Mouse (Mus musculus): ENCODE measurements around the gene 1810055G02Rik.

Gene 1810055G02Rik

GRCm38 (mm10) chr19:3742716-3743115 is 34.6 kb downstream of the 1810055G02Rik start:
- DNase-seq (ENCODE audit: low read depth, low spot score), result no peak

GRCm38 (mm10) chr19:3743362-3743761 is 35.3 kb downstream of the 1810055G02Rik start:
- DNase-seq (ENCODE audit: low read depth, low spot score), result no peak

DNA sequence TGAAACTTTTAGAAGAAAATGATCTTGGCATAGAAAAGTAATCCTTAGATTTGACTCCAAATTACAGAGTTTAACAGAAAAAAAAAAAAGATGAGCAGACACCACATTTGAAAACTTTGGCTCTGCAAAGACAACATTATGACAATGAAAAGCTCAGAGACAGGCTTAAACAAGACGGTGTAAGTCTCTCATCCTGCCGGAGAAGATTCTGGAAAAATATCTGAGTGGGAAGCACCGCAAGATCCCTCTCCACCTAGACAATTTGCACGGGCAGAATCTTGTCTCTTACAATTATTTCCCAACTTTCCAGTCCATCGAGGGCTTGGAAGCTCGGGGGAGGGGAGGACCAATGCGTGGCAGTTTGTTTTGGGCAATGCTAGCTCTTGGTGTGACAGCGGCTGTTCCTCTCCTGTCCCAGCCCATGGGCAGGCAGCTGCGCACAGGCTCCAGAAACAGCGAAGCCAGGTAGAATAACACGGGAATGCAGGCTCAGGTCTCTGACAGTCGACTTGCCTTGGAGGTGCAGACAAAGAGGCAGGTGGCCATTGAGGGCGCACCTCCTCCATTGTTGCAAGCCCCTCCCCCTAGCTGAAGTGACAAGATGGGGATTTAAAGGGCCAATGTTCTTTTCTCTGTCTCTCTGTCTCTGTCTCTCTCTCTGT is 35.9 kb downstream of the 1810055G02Rik start:
- peak; percentile 38 for DNase-seq (ENCODE audit: low read depth, low spot score)

- DNase-seq (ENCODE audit: low read depth, low spot score), result no peak
Measured at GRCm38 (mm10) chr19:3752621-3753239, 44.6 kb downstream of the 1810055G02Rik start.

DNA sequence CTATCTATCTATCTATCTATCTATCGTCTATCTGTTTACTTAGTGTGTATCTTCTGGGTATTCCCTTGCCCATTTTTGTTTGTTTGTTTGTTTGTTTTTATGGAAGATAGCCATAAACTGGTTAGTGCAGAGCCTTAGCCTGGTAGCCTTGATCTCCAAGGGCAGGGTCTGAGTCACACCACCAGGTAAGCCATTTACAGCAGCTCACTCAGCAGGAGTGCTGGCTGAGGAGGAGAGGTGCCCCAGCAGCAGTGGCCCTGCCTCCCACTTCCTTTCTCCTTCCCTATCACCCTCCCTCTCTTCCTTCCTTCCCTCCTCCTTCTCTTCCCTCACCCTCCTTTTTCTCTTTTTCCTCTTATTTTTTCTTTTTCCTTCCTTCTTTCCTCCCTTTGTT is 45.1 kb downstream of the 1810055G02Rik start:
- DNase-seq (ENCODE audit: low read depth, low spot score), result no peak

GRCm38 (mm10) chr19:3753738-3754137 is 45.6 kb downstream of the 1810055G02Rik start:
- DNase-seq (ENCODE audit: low read depth, low spot score), result no peak

- no peak for DNase-seq (ENCODE audit: low read depth, low spot score)
Measured at GRCm38 (mm10) chr19:3757861-3758260, 49.8 kb downstream of the 1810055G02Rik start.

DNA sequence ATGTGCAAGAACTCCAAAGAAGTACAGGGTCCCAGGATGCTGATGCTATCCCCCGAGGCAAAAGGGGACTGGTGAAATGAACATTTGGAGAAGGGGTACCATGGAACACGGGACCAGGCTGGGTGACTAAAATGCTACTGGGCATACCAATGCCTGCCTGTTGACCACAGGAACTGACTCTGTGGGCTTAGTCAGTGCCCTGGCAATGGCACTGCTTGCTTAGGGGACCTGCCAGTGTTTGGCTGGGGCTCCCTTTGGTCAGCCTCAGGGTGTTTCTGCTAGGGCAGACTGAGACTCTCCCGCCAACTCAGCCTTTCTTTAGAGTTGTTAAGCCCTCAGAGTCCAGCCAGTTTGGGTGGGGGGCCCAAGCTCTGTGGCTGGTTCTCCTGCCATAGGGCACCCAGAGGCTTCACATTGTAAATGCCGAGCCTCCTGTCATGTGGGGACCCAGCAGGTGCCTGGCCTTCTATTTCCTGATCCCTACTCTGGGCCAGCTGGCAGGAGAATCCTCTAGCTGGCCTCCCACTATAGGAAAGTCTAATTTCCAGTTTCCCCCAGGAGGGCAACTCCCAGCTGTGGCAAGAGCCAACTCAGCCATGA is 57.2 kb downstream of the 1810055G02Rik start:
- no peak for DNase-seq (ENCODE audit: low read depth, low spot score)

- no peak for DNase-seq (ENCODE audit: low read depth, low spot score)
Measured at GRCm38 (mm10) chr19:3766378-3766777, 58.3 kb downstream of the 1810055G02Rik start.

DNA sequence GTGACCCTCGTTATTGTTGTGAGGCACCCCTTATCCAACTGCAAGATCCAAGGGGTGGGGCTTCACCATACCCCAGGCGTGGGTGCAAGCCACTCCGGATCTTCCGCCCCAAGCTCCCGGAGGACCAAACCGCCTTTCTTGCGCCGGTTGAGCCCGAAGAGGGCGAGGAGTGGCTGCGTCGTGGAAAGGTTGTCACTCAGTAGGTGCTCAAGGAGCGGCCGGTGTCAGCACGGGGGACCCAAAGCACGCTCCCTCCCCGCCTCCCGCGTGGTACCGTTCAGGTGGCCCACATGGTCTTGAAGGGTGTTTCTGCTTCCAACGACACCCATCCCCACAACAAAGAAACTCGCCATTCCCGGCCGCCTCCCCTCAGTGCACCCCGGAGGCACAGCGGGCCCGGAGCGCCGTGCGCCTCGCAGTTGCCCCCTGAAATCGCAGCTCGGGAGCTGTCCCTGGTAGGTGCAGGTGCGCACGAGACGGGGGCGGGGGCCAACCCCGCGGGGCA is 59.2 kb downstream of the 1810055G02Rik start, which contains the start of gene Kmt5b:
Gene Kmt5b (plus strand): TSS at position 146 of the 505 bp plus-strand sequence.
- DNase-seq (ENCODE audit: low read depth, low spot score), result no peak

Data from CD4-positive helper T cell, adult 2 months (primary cell).